Mouse (Mus musculus) liver, postnatal 0 days (tissue): ENCODE results near the gene Ccnt1. TPM values are rescaled to one million over a fixed set of nuclear protein-coding genes. Genes with fewer than 3 reads are reported as not detected.

Source experiments
- ATAC-seq: fragments of 200-750 bp; cut with Nextera tagmentation; 2 replicates; pipeline ENCODE4 v1.8.0; 2017; ENCODE audit warnings: mild to moderate bottlenecking, moderate library complexity
- DNase-seq: peaks from one replicate; pipeline ENCODE4 v3.0.0-alpha.2; 2016
- H3K27ac ChIP-seq: fragments of 300-500 bp; sonication (generic); 2 replicates; pipeline ENCODE4 v1.5.1; 2014; ENCODE audit warnings: antibody characterized with exemption, moderate library complexity, mild to moderate bottlenecking, low read depth
- H3K27me3 ChIP-seq: fragments of 300-500 bp; sonication (generic); 2 replicates; pipeline ENCODE4 v1.6.1; 2014; ENCODE audit warnings: low read length, control low read depth, mixed read lengths; ENCODE audit not compliant: insufficient read depth
- H3K36me3 ChIP-seq: fragments of 300-500 bp; sonication (generic); replicated peaks from 2 replicates; pipeline ENCODE4 v1.6.1; 2014; ENCODE audit warnings: mild to moderate bottlenecking, control low read depth, low read length, moderate library complexity, mixed read lengths; ENCODE audit not compliant: insufficient read depth
- H3K4me1 ChIP-seq: fragments of 300-500 bp; sonication (generic); 2 replicates; pipeline ENCODE4 v1.6.1; 2014; ENCODE audit warnings: antibody characterized with exemption, mild to moderate bottlenecking, control low read depth; ENCODE audit not compliant: insufficient read depth
- H3K4me2 ChIP-seq: fragments of 300-500 bp; sonication (generic); 2 replicates; pipeline ENCODE4 v1.6.1; 2014; ENCODE audit warnings: low read depth, mild to moderate bottlenecking, low read length, moderate library complexity, mixed read lengths
- H3K4me3 ChIP-seq: fragments of 300-500 bp; sonication (generic); 2 replicates; pipeline ENCODE4 v1.5.1; 2014; ENCODE audit warnings: low read depth, low read length
- H3K9ac ChIP-seq: fragments of 300-500 bp; sonication (generic); replicated peaks from 2 replicates; pipeline ENCODE4 v1.6.1; 2014; ENCODE audit warnings: mild to moderate bottlenecking, moderate library complexity
- H3K9me3 ChIP-seq: fragments of 300-500 bp; sonication (generic); 2 replicates; pipeline ENCODE4 v1.6.1; 2016; ENCODE audit warnings: mild to moderate bottlenecking, control low read depth, low read length, mixed read lengths
- CTCF ChIP-seq: sonication (generic); IDR thresholded peaks from 2 replicates; pipeline ENCODE4 v1.5.1; 2016; ENCODE audit warnings: antibody characterized with exemption, low read depth
- EP300 ChIP-seq: IDR thresholded peaks from 2 replicates; pipeline ENCODE4 v1.6.1; 2016; ENCODE audit warnings: antibody characterized with exemption, low read depth, mild to moderate bottlenecking
- WGBS: fragments of 180-500 bp; shearing (Covaris S2); extraction: QIAGEN DNeasy Blood & Tissue Kit; methylation state at CpG from one replicate; pipeline ENCODE4 v1.1.7; 2014; ENCODE audit not compliant: insufficient replicate concordance; 5-methylcytosine and 5-hydroxymethylcytosine counted together
- polyA plus RNA-seq: library from polyadenylated mRNA; unstranded; fragments of >200 nt; fragmentation: Nextera tagmentation; extraction: Ambion mirVana; gene quantifications from 2 replicates; pipeline ENCODE4 v1.2.1, GENCODE M21; 2015

Ccnt1 gene
- polyA plus RNA-seq, 1 experiment from 2014 or later, result 14.9 TPM

DNA sequence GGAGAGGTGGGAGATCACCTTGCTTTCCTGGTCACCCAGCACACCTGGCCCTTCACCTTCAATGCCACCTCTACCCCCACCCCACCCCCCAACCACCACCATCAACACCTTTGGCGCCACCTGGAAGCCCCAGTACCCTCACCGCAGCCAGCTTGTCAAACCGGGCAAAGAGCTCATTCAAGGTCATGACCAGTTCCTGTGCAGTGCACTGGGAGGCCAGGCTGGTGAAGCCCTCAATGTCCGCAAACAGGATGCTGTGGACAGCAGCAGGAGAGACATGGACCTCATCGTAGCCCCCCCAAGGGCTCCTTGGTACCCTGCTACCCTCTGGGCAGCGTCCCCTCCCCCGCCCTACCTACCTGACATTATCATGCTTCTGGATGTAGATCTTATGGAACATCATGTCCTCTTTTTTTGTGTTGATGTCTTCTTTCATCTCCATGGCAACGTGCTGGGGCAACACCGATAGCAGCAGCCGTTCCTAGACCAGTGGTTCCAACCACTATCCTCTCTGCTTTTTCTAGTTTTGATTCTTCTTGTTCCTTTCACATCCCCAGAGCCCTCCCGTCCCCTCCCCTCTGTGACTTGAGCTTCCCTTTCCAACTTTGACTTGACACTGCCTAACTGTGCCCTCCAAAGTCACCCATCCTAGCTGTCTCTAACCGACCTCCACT lies 29.4 kb upstream of the Ccnt1 start:
- no peak for TF ChIP-seq CTCF
- Histone ChIP-seq H3K27ac (no peak overlapping the region), H3K27me3 (no peaks in the 10 kb centered on the region), H3K9ac (no peak overlapping the region), H3K4me3 (no peak overlapping the region), H3K4me2 (no peak overlapping the region), H3K4me1 (peaks cover 32% of the 10 kb centered on the region), H3K36me3 (peaks cover 64% of the 10 kb centered on the region), H3K9me3 (no peaks in the 10 kb centered on the region)
- ATAC-seq (no peak), DNase-seq (no peak)
- 84% methylated on average over 12 of the region's 12 CpGs for WGBS

DNA sequence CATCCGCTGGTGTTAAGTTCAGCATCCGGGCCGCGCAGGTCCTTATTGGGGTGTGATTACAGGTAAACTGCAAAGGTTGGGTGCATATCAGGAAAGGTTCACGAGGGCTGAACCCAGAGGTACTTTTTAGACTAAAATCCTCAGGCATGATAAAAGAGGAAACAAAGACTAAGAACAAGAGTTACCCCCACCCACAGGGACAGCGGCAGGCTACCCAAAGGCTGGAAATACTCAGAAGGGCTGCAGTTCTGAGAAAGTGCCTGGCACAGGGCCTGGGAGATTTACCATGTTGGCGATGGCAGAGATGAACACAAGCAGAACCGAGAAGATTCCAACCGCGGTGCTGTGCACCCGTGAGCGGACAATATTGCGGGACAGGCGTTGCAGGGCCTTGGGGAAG lies 25.9 kb upstream of the Ccnt1 start:
- H3K27me3 ChIP-seq, result no peaks in the 10 kb centered on the region
- no peak overlapping the region for H3K4me3 ChIP-seq
- no peak for ATAC-seq
- no peak overlapping the region for H3K4me2 ChIP-seq
- 92% methylated on average over 14 of the region's 14 CpGs for WGBS
- no peak for TF ChIP-seq CTCF
- no peak for TF ChIP-seq EP300
- peaks cover 90% of the 10 kb centered on the region for H3K36me3 ChIP-seq
- H3K27ac ChIP-seq, result no peak overlapping the region
- peaks cover 7% of the 10 kb centered on the region for H3K4me1 ChIP-seq
- no peaks in the 10 kb centered on the region for H3K9me3 ChIP-seq
- no peak overlapping the region for H3K9ac ChIP-seq
- no peak for DNase-seq

DNA sequence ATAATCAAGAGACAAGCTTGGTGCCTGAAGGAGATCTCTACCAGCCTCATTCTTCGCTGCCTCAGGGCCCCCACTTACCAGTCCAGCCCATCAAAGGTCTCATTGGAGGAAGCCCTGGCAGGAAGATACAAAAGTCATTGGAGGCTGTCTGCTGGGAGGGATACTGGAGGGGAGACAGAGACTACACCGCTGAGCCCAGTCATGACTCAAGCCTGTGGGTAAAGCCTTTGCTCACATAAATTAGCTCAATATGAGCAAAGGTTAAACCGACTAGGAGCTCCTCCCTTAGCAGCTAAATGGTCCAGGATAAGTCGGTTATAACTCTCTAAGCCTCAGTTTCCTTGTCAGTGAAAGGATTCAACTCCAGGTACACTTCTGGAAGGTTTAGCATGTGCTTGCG lies 24.3 kb upstream of the Ccnt1 start:
- ATAC-seq, result no peak
- DNase-seq, result no peak
- 86% methylated on average over 5 of the region's 5 CpGs for WGBS

DNA sequence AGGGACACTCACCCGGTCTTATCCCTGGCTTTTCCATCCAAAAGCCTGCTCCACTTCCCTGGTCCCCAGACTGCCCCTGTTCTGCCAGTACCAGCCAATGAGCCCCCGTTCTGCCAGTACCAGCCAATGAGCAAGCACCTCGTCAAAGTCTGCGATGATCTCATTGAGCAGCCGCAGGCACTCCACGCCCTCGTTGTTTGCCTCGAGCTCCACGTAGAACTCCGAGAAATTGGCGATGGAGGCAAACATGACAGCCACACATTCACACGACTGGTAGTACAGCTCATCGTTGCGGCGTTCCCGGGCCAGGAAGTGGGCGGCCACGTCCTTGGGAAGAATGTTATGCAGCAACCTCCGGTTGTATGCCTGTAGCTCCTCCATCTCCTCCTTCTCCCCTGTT lies 23.5 kb upstream of the Ccnt1 start:
- no peaks in the 10 kb centered on the region for H3K4me1 ChIP-seq
- H3K36me3 ChIP-seq, result peaks cover 72% of the 10 kb centered on the region
- H3K9ac ChIP-seq, result no peak overlapping the region
- 89% methylated on average over 19 of the region's 19 CpGs for WGBS
- H3K9me3 ChIP-seq, result no peaks in the 10 kb centered on the region
- ATAC-seq (no peak), DNase-seq (no peak)
- H3K4me3 ChIP-seq, result no peak overlapping the region
- H3K27ac ChIP-seq, result no peak overlapping the region
- H3K4me2 ChIP-seq, result no peak overlapping the region
- H3K27me3 ChIP-seq, result no peaks in the 10 kb centered on the region
- TF ChIP-seq CTCF (no peak), EP300 (no peak)

More for the DNA sequence above, 24.3 kb upstream of the Ccnt1 start:
- Histone ChIP-seq H3K27me3 (no peaks in the 10 kb centered on the region), H3K27ac (no peak overlapping the region), H3K4me3 (no peak overlapping the region), H3K9me3 (no peaks in the 10 kb centered on the region), H3K36me3 (peaks cover 76% of the 10 kb centered on the region), H3K4me2 (no peak overlapping the region), H3K4me1 (no peaks in the 10 kb centered on the region; the same call in 1 of the 2 replicates), H3K9ac (no peak overlapping the region)
- no peak for TF ChIP-seq CTCF
- TF ChIP-seq EP300, result no peak

DNA sequence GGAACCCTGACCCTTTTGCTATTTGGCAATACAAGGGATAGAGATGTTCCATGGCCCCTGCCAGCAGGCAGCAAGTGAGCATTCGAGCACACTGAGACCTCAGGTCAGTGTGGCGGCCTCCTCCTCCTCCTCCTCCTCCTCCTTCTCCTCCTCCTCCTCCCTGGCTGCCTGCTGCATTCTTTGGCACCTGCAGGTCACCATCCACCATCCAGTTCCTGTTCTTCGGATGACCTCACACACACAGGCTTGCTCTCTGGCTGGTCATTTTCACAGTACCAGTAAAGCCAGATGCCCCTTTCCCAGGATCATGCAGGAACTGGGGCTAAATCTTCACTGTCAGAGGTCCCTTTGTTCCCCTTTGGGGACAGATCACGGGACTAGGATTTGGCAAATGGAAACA lies 20.7 kb upstream of the Ccnt1 start:
- no peak overlapping the region for H3K9ac ChIP-seq
- H3K4me2 ChIP-seq, result no peak overlapping the region
- 78% methylated on average over 4 of the region's 4 CpGs for WGBS
- H3K27me3 ChIP-seq, result no peaks in the 10 kb centered on the region
- peaks cover 6% of the 10 kb centered on the region; the same call in 1 of the 2 replicates for H3K4me1 ChIP-seq
- no peak for DNase-seq
- H3K36me3 ChIP-seq, result peaks cover 46% of the 10 kb centered on the region
- TF ChIP-seq CTCF (no peak), EP300 (no peak)
- no peak overlapping the region for H3K27ac ChIP-seq
- H3K4me3 ChIP-seq, result no peak overlapping the region
- H3K9me3 ChIP-seq, result no peaks in the 10 kb centered on the region
- ATAC-seq, result no peak

DNA sequence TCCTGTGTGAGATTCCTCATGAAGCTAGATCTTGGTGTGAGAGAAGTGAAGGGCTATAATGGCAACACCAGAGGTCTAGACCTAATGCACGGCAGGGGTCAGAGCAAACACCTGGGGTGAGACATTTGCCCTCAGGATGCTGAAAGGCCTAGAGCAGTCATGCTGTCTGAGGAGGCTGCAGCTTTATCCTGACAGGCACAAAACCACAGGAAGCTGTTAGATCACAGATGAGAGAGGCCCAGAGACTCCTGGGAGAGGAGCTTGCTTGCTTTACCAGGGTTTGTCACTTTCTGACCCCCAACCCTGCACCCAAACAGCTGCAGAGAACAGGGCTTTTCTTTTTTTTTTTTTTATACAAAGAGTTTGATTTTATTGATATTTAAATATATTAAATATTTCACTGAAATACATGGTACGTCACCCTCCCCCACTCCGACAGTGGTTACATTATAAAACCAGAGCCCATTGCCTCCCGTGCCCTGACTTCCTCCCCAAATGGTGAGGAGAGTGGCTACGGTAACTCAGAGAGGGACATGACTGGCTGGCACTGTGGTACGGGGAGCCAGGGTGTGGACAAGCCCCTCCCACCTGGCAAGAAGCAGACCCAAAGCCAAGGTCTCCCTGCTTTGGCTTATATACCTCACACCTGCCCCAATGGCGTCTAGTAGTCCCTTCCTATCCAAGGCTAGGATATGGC lies 19.1 kb upstream of the Ccnt1 start:
- DNase-seq (no peak), ATAC-seq (no peak)
- H3K4me2 ChIP-seq, result no peak overlapping the region
- no peak overlapping the region for H3K27ac ChIP-seq
- no peak overlapping the region for H3K9ac ChIP-seq
- TF ChIP-seq EP300 (no peak), CTCF (no peak)
- H3K9me3 ChIP-seq, result no peaks in the 10 kb centered on the region
- WGBS, result 32% methylated on average over 7 of the region's 7 CpGs
- peaks cover 17% of the 10 kb centered on the region; the same call in 1 of the 2 replicates for H3K4me1 ChIP-seq
- H3K4me3 ChIP-seq, result no peak overlapping the region
- H3K36me3 ChIP-seq, result peaks cover 31% of the 10 kb centered on the region
- no peaks in the 10 kb centered on the region for H3K27me3 ChIP-seq
